8 mouse cellular contexts compared by ENCODE assay signal in the genomic region with DNA sequence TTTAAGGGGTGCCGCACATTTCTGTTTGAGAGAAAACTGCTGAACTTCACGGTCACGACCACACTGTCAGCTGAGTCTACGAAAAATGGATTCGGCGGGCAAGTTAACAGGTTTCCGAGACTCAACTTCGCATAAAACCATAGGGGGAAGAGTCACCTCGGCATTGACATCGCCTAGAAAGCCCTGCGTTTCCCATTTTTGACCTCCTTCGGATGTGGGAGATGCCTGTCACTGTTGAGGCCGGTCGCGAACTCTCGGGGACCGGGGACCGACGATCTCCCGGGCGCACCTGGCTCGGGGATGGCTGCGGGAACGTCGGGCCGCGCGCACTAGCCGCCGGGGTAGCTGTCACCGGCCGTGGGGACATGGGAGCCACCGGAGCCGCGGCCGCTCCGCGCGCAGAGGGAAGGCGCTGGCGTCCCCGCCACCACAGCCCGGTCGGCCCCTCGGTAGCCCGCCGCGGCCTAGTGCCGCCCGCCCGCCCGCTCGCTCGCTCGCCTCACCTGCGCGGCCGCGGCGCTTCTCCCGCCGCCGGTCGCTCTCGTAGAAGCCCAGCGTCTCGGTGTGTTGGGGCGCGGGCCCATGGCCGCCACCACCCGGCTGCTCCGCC. TPM values are rescaled to one million over a fixed set of nuclear protein-coding genes. Genes with fewer than 3 reads are reported as not detected.
DNase-seq lines count a peak whose midpoint lies in the region; ATAC-seq and TF ChIP-seq lines count a peak whose summit lies in the region.

No protein-coding gene starts in this region.

- H3K4me2 ChIP-seq in heart, embryonic 11.5 days, result peak overlapping the region; percentile 82

- ATAC-seq in heart, embryonic 11.5 days (replicated peaks; ENCODE audit: insufficient number of reproducible peaks, low FRiP score, low TSS enrichment), result peak; percentile 71

- H3K79me3 ChIP-seq in C2C12 (ENCODE audit: low read depth), result peaks cover 43% of the 10 kb centered on the region

- peaks cover 14% of the 10 kb centered on the region for H3K4me1 ChIP-seq in heart, embryonic 11.5 days (ENCODE audit: control insufficient read depth, insufficient read depth, low read length)
- H3K4me1 ChIP-seq in megakaryocyte, embryonic 14.5 days, result peaks cover 53% of the 10 kb centered on the region

- peak overlapping the region; percentile 59 for H3K4me3 ChIP-seq in C2C12 (ENCODE audit: insufficient read depth, poor library complexity, severe bottlenecking)
- peak overlapping the region; percentile 96 for H3K4me3 ChIP-seq in heart, embryonic 11.5 days (ENCODE audit: low read depth, low read length)
- peak overlapping the region; percentile 95 for H3K4me3 ChIP-seq in megakaryocyte, embryonic 14.5 days (replicated peaks)

- no peak for TF ChIP-seq CTCF in C2C12 (IDR thresholded peaks at IDR 0.05; ENCODE audit: control insufficient read depth, insufficient read depth, insufficient read length)

- H3ac ChIP-seq in C2C12 (ENCODE audit: control insufficient read depth, insufficient read length, low read depth), result peak overlapping the region; percentile 93

- H3K9ac ChIP-seq in heart, embryonic 11.5 days (ENCODE audit: low read depth, low read length), result peak overlapping the region; percentile 73

- DNase-seq in cerebellum, adult 9-10 months, result peak; percentile 58
- DNase-seq in cerebellum, adult 9-11 months, result no peak
- DNase-seq in embryo, embryonic 9.5 days (ENCODE audit: extremely low spot score), result peak; percentile 46
- peak; percentile 50 to 71 for DNase-seq in kidney, postnatal 4 days
- DNase-seq in splenic B cell, adult 2 months (ENCODE audit: low read depth, low spot score), result peak; percentile 48

- H3K27ac ChIP-seq in heart, embryonic 11.5 days (ENCODE audit: low read depth, low read length), result peak overlapping the region; percentile 87

- H3K36me3 ChIP-seq in C2C12 (ENCODE audit: control insufficient read depth, insufficient read depth), result no peaks in the 10 kb centered on the region
- H3K36me3 ChIP-seq in heart, embryonic 11.5 days (ENCODE audit: control insufficient read depth, insufficient read depth, low read length), result no peaks in the 10 kb centered on the region
- peaks cover 11% of the 10 kb centered on the region for H3K36me3 ChIP-seq in megakaryocyte, embryonic 14.5 days (replicated peaks; ENCODE audit: low read length)
- H3K36me3 ChIP-seq in splenic B cell, adult 2 months (ENCODE audit: control insufficient read depth, insufficient read depth, low read length, poor library complexity, severe bottlenecking), result no peaks in the 10 kb centered on the region

- H3K9me3 ChIP-seq in heart, embryonic 11.5 days (replicated peaks; ENCODE audit: control insufficient read depth, low read length), result no peaks in the 10 kb centered on the region
- no peaks in the 10 kb centered on the region for H3K9me3 ChIP-seq in megakaryocyte, embryonic 14.5 days

- WGBS in heart, embryonic 11.5 days (ENCODE audit: insufficient replicate concordance), result under 1% methylated on average over 45 of the region's 72 CpGs

- no peaks in the 10 kb centered on the region for H3K27me3 ChIP-seq in C2C12 (ENCODE audit: control insufficient read depth, insufficient read depth, insufficient read length)
- H3K27me3 ChIP-seq in heart, embryonic 11.5 days (ENCODE audit: control insufficient read depth, insufficient read depth, low read length), result no peaks in the 10 kb centered on the region
- H3K27me3 ChIP-seq in megakaryocyte, embryonic 14.5 days (replicated peaks), result no peaks in the 10 kb centered on the region
- no peaks in the 10 kb centered on the region for H3K27me3 ChIP-seq in splenic B cell, adult 2 months (ENCODE audit: control insufficient read depth, insufficient read depth, low read length, poor library complexity, severe bottlenecking)

- peaks cover 64% of the 10 kb centered on the region for H3K79me2 ChIP-seq in C2C12 (ENCODE audit: control insufficient read depth, insufficient read depth)

TF ChIP-seq in C2C12, 6 proteins besides CTCF, POLR2A, EP300 and RAD21:
- TF ChIP-seq MYOD1 (IDR thresholded peaks at IDR 0.05; ENCODE audit: control insufficient read depth, insufficient read length, low read depth) (no peak), FOSL1 (IDR thresholded peaks at IDR 0.05; ENCODE audit: insufficient read depth, low read length, poor library complexity, severe bottlenecking) (no peak), USF1 (IDR thresholded peaks at IDR 0.05; ENCODE audit: low read depth) (no peak), CEBPB (IDR thresholded peaks at IDR 0.05; ENCODE audit: low read depth) (no peak), MAX (IDR thresholded peaks at IDR 0.05) (no peak), MYOG (IDR thresholded peaks at IDR 0.05; ENCODE audit: control insufficient read depth, extremely low read depth, insufficient read length) (no peak)

RNA-seq across cellular contexts. Expression of a gene that starts 0.4 kb away (rescaled TPM):
- 13.0 TPM for polyA plus RNA-seq in C2C12 (2012; fragmentation: generic; extraction: Trizol)
- polyA plus RNA-seq in heart, embryonic 11.5 days (2014; fragmentation: Nextera tagmentation; extraction: Ambion mirVana), result 23.8 and 26.9 TPM in 2 replicates
- polyA plus RNA-seq in megakaryocyte, embryonic 14.5 days (2012; ENCODE audit: insufficient read depth, low replicate concordance), result 4.2 TPM in 1 of 2 replicates, not detected in the other
